Mouse (Mus musculus): Measurements from ENCODE around the gene Slf2.

Slf2 gene

DNA sequence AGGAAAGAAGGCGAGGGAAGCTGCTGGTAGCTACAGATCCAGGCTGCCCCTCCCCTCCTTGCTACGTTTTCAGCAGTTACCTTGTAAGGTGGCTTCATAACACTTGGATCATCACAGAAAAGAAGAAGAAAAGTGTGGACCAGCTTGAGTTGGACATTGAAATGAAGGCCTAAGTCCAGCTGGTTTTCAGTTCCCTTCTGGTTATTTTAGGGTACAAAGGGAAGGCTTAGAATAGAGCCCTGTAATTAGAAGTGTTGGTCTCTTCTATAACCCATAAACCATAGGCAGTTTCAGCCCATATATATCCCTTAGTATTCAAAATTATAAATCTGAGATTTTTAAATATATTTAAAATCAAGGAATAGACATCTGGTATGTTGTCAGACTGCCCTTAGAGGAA is 49.8 kb downstream of the Slf2 start:
- DNase-seq (ENCODE audit: extremely low spot score, low read depth, low spot score) = no peak

DNA sequence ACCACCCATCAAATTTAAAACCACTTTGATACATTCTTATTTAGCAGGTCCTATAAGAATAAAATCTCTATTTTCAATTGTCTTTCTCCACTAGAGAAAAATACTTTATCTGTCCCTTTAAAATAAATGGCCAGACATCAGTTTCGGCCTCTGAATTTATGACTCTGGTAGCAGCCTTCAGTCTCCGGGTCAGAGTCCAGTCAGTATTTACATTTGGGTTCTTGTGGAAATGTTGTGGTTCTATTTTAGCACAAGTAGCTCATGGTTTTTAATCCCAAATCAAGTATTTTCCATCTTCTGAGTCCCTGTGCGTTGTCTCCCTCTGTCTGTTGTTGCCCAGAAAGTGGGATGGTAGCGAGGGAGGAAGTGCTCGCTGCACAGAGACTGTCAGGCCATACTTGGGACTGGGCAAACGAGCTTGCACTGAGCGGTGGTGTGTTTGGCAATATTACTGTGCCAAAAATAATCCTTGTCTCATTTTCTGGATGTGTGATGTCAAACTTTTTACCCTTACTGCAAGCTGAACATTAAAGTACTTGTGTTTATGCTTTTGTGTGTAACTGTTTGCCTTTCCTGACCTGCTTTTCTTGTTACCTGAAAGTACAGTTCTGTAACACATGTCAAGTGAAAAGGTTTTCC is 51.6 kb downstream of the Slf2 start:
- DNase-seq (ENCODE audit: extremely low spot score, low read depth, low spot score) = no peak

DNA sequence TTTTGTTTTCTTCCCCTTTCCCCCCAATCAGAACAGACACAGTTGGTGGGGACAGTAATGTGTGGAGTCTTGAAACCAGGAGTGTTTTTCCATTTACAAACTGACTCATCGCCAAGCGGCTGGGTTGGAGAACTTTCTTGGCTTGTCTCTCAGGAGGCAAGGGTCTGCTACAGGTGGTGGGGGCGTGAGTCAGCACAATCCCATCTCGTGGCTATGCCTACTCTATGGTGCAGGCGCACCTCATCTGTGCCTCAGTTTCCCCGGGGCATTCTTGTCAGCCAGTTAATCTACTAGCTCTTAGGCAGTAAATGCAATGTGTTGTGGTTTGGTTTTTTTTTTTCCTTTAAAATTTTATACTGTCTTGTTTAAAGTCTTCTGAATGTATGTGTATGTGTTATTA is 52.4 kb downstream of the Slf2 start:
- DNase-seq (ENCODE audit: extremely low spot score, low read depth, low spot score) = no peak

DNA sequence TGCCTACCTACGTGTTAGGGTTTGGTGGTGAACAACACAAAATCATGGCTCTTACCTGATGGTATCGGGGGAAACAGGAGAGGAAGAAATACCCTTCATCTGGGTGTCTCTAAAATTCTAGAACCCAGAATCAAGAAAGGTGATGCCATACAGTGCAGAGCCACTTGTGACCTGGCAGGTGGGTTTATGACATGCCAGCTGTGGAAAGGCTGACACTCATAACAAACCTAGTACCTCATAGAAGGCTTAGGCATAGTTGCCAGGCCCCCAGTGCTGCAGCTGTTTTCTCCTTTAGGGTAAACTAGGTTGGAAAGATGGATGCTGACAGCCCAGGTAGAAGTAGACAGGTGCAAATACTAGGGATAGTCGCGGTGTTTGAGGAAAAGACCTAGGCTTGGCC is 53.5 kb downstream of the Slf2 start:
- DNase-seq (ENCODE audit: extremely low spot score, low read depth, low spot score) = no peak

DNA sequence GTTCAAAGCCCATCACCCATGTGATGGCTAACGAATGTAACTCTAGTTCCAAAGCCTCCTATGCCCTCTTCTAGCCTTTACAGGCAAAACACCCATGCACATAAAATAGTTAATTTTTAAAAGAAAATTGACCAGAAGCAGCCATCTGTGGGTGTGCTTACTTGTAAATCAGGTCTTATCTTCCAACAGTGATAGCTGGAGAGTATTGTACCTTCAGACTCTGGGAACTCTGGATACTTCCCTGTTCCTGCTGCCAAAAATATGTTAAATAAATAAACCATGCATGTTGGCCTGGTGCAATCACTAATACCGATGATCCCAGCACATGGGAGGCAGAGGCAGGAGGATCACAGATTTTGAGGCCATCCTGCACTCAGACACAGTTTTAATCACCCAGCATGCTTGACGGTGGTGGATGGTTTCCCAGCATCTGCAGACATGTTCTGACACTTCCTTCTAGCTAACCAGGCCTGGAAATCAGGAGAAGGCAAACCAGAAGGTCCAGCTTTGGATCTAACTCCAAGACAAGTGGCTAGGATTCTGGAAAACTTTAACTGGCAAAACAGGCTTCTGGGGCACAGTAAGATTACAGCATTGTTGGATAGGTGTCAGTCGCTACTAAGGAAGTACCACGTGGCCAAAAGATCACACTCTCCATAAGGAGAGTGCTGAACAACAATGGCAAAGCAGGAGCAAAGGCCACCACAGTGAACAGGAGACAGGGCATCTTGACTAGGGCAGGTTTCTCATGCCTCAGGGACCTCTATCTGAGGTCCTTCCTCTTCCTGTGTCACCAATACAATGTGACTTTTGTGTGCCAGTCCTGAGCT is 54.4 kb downstream of the Slf2 start:
- no peak for DNase-seq (ENCODE audit: extremely low spot score, low read depth, low spot score)

DNA sequence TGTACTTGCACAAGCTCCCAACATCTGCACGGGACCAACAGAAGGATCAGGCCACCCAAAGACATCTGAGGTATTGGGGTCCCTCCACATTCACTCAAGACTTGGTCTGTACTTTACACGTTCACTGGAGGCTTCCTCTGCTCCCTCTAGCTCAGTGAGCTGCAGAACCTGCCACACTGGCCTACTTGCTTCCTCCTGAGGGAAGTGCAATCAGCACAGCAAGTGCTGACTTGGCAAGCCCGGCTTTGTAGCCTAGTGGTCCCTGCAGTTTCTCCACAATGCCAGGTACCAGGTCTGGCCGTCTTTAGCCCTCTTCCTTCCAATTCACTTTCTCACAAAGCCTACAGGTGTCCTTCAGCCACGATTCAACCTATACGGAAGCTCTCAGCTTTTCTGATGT is 56.1 kb downstream of the Slf2 start:
- DNase-seq (ENCODE audit: extremely low spot score, low read depth, low spot score) = no peak

DNA sequence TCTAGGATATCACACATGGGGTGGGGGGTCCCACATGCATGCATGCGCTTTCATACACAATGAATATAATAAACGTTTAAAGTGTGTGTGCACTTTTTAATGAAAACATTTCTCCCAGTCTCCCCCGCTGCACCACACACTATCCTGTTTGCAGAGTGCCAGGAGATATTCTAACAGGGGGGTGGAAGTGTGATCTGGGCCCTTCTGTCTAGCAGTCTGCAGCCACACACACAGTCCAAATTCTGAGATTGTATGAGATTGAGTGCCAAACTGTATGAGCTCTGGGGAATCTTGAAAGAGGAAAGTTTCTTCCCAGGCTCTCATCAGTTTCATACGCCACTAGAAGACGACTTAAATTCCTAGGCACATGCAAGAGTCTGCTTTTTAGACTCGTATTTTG is 56.9 kb downstream of the Slf2 start:
- DNase-seq (ENCODE audit: extremely low spot score, low read depth, low spot score) = no peak

DNA sequence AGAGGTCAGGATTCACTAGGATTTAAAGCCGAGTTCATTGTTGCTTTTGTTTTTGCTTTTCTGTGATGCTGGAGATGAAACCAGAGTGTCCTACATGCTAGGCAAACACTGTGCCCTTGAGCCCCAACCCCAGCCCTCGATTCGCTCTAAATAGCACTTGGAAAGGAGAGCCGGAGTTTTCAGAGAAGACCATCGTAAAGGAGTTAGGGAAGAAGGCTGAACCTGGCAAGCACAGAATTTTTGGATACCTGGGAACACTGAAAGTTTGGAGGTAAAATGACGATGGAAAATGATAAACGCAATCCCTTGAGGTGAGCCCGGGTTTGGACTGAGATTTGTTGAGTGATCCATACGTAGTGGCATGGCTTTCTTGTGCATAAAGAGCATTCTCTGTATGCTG is 57.4 kb downstream of the Slf2 start:
- DNase-seq (ENCODE audit: extremely low spot score, low read depth, low spot score) = no peak

DNA sequence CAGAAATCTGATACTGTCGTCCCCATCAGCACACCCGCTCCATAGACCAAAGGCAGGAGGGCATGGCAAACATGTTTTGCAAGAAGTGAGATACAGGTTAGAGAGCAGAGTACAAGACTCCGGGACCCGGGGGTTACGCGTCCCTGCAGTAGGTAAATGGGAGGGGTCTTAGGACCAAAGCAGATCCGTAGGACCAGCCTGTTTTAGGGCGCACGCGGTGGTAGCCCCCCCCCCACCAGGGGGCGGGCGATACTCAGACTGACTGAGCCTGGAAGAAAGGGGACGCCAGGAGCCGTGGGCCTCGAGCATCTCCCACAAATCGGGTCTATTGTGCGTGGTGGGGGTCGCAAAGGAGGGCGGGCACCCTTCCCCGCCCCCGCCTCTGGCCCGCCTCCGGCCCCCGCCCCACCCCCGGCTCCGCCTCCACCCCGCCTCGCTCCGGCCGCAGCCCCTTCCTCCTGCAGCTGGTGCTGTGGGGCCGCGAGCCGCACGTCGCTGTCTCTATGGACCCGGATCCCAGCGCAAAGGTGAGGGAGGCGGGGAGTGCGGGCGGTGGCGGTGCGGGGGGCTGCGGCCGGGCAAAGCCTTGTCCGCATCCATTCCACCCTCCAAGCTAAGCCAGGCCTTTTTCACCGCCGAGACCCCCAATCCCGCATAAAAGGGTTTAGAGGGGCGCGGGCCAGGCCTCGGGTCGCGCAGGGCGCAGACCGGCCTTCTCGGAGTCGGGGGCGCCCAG is 58.0 kb downstream of the Slf2 start, which contains the start of gene Sema4g:
Sema4g (plus strand) TSS at position 271 of the 736 bp plus-strand sequence.
- no peak for DNase-seq (ENCODE audit: extremely low spot score, low read depth, low spot score)

DNA sequence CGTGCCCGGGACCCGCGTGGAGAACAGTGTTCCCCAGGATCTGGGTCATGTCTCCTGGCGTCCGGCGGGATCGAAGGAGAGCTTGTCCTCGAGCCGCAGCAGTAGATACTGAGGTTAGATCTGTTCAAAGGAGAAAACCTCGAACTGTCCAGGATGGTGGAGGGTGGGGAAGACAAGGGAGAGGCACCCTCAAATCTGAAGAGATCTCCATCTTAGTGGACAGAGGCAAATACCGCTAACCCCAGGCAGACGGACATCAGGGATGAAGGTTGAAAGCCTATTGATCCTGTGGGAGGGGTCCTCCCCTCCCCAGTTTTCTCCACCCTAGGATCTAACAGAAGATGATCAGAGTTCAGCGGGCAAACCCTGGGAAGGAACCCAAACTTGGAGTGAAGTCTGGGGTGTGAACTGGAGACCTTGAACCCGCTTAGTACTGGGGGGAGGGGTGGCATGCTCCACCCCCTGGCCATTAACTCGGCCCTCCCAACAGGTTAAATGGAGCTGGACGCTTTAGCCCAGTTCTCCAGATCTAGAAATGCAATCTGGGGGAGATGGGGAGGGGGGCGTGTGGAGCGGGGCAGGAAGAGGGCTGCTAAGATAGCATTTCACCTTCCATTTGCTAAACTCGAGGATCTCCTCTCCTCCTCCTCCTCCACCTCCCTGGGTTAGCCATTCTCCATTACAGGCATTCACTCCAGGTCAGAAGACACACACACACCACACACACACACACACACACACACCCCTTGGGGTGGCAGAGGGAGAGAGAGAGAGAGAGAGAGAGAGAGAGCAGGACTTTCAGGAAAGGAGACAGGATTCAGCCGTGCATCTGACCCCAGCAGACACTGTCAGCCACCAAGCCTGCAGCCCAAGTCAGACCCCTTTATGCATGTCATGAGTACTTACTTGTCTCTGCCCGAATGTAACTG is 58.9 kb downstream of the Slf2 start:
- DNase-seq (ENCODE audit: extremely low spot score, low read depth, low spot score) = no peak

DNA sequence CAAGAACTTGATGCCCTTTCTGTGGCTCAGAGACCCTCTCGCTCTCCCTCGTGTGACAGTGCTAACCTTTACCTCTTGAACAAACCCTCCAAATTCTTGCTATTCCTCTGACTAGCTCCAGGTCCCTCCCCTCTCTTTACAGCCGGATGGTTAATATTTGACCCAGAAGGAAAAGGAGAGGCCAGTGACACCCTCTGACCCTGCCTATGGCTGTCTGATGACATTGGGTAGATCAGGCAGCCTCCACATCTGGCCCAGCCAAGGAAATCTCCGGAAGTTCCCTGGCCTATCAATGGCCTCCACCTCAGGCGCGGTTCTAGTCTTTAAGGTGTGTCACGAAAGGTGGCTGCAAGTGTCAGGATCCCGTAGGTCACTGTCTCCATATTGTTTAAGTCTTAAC is 60.1 kb downstream of the Slf2 start:
- no peak for DNase-seq (ENCODE audit: extremely low spot score, low read depth, low spot score)

DNA sequence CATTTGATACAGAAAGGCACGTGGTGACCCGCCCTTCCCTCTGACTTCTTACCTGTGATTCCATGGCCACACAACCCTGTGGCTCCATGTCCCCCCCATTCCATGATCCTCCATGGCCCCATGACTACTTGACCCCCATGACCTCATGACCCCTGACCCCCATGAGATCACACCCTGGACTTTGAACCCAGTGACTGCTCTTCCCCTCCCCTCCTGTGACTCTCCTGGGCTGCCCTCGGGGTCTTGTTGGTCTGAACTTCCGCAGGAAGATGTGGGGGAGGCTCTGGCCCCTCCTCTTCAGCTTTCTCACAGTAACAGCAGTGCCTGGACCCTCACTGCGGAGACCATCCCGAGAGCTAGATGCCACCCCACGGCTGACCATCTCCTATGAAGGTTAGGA is 61.3 kb downstream of the Slf2 start:
- DNase-seq (ENCODE audit: extremely low spot score, low read depth, low spot score) = no peak

DNA sequence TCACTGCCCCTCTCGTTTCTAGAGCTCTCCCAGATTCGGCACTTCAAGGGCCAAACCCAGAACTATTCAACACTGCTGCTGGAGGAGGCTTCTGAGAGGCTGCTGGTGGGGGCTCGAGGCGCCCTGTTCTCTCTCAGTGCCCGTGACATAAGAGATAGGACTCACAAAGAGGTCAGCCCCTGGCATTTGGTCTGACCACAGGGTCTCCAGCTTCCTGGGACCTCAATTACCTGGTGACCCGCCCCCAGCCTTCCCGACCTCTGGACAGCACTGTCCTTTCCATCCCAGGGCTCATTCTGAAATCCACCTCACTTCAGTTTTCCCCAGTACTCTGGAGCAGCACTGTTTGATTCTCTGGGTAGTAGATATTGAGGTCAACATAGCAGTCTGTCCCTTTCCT is 61.8 kb downstream of the Slf2 start:
- no peak for DNase-seq (ENCODE audit: extremely low spot score, low read depth, low spot score)

DNA sequence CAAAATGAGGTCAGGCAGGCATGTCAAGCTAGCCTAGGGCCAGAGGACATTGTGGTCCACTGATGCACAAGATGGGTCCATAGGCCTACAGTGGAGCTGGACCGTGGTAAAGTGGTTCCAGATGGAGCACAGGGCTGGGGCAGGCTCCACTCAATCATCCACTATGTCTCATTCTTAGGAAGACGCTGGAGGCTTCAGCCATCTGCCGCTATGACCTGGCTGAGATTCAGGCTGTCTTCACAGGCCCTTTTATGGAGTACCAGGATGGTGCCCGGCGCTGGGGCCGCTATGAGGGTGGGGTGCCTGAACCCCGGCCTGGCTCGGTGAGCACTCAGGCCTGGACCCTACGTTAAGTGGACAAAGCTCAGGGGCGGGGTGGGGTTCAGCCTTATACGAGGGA is 66.8 kb downstream of the Slf2 start:
- no peak for DNase-seq (ENCODE audit: extremely low spot score, low read depth, low spot score)

DNA sequence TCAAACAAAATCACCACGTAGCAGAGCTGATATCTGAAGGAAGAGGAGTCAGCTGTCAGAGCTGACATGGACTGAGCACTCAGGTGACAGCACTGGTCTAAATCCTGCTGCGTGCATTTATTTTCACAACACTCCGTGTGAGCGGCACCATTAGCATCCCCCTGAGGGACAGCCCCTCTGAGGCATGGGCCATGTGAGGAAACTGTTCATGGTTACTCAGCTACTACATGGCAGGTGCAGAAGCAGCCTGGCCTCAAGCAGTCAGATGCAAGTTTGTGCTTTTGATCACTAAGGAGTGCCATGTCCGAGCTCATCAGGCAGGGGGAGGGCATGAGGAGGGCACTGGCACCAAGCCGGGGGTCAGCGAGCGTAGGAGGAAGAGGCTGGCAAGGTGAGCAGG is 68.7 kb downstream of the Slf2 start:
- no peak for DNase-seq (ENCODE audit: extremely low spot score, low read depth, low spot score)

DNA sequence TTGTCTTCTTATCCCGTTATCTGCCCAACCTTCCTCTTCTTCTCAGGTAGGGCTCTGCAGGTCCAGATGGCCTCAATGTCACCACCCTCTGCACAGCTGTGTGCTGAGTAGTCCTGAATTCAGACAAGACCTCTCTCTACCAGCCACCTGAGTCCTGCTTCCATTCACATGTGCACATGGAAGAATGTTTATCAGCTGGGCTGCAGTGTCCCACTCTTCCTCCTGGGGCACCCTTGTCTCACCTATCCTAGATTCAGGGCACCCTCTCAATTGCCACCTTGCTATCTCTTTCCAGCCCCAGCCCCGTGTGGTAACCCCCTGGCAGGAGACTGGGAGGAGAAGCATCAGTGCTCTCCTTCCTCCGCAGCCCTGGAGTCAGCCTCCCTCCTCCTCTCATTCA is 71.3 kb downstream of the Slf2 start:
- DNase-seq (ENCODE audit: extremely low spot score, low read depth, low spot score) = no peak

DNA sequence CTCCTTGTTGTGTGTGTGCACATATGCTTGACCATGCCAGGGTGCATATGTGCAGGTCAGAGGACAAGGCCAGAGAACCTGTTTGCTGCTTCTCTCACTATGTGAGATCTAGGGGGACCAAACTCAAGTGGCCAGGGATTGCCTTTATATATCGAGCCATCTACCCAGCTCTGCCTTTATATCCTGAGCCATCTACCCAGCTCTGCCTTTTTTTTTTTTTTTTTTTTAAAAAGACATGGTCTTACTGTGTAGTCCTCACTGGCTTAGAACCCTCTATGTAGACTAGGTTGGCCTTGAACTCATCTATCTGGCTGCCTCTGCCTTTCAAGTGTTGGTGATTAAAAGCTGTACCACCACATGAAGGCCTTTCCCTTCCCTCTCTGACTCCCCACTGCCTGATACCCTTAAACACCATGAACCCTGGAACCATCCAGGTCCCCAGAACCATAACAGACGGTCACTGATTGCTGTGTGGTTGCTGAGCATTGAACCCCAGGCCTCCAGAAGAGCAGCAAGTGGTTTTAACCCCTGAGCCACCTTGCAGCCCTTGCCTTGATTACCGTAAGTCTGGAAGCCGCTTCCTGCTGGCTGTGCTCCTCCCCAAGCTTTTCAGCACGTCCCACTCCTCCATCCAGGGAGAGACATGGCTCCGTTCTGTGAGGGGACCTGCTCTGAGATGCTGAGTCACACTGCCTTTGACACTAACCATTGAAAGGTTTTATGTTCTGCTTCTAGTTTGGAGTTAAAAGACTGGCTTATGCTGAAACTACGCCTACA is 73.0 kb downstream of the Slf2 start:
- no peak for DNase-seq (ENCODE audit: extremely low spot score, low read depth, low spot score)

DNA sequence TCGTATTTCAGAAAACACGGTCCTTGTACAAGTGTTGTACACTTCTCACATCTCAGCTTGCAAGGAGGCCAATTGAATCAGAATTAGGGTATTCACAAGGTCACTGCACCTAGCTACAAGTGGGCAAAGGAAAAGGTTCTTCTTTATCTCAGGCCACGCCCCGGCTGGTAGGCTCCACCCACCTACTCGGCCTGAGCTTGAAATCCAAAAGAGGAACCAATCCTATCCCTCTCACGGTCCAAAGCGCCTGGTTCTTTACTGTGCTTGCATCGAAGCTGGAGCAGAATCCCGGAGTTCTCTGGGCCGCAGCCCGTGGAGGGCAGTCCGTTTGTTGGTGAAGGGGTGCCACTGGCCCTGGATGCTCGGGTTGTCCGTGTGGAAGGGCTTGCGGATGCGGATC is 74.5 kb downstream of the Slf2 start, which contains the start of gene Twnk:
Twnk (plus strand) TSS at position 220 of the 400 bp plus-strand sequence.
- no peak for DNase-seq (ENCODE audit: extremely low spot score, low read depth, low spot score)

DNA sequence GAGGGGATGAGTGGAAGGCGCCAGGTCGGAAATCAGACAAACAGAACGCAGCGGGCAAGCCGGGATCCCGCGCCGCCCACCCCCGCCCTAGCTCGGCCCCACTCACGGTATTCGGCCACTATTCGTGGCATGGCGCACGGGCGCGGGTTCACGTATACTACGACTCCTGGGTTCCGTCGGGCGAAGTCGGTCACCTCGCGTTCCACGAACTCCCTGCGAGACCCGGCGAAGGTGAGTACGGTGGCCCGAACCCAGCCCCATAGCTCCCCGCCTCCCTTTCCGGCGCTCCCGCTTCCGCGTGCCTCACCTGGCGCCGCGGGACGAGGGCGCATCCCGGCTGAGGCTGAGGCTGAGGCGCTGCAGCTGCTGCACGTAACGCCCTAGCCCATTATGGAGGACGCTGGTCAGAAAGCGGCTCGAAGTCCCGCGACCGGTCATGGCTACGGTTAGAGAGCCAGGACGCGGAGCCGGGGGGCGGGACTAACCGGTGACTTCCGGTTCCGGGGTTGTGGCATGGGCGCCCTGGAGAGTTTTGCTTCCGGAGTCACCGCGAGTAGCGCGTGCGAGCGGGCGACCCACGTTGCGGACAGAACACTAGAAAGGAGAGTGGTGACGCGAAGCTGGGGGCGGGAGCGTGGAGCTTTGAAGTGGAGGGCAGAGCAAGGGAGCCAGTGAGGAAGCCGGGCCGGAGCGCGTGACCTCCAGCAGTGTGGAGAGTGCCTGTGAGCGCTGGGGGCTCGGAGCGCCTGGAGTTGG is 75.2 kb downstream of the Slf2 start, which contains the start of gene Mrpl43:
Mrpl43 (minus strand) TSS at position 486 of the 756 bp plus-strand sequence.
- no peak for DNase-seq (ENCODE audit: extremely low spot score, low read depth, low spot score)
